Mouse (Mus musculus) megakaryocyte, embryonic 14.5 days (primary cell): ENCODE data around the gene Mrpl48.

Source experiments
- FLI1 ChIP-seq: IDR thresholded peaks from 2 replicates; pipeline ENCODE4 v1.6.1; 2012; ENCODE audit warnings: low read length, inconsistent platforms, mixed read lengths
- GATA1 ChIP-seq: IDR thresholded peaks from 3 replicates; pipeline ENCODE4 v1.6.1; 2012; ENCODE audit warnings: mixed read lengths, low read length, inconsistent platforms, borderline replicate concordance

DNA sequence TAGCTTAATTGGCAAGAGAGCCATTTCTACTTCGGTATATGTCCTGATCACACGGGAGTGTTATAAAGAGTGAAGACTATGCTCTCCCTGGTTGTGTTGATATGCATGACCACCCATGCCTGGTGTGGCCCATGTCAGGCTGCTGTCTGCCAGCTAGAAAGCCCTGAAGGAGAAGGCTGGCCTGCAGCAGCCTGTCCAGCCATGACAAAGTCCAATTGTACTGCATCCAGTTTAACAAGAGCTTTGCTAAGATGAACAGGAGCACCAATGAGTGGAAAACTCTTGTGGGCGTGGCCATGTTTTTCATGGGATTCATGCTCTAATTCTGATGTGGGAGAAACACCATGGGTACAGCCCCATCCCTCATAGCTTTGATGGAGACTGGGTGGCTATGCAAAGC lies 16.4 kb upstream of the Mrpl48 start:
- no peak for TF ChIP-seq GATA1
- no peak for TF ChIP-seq FLI1
